Mouse (Mus musculus) adrenal gland (tissue): ENCODE results near the gene Pomgnt1.

Source experiments
- intact Hi-C: fragments of 180-260 bp; cut with DNase I; formaldehyde crosslinking; loops from one replicate; pipeline ENCODE4 v1.15.1; 2025
- long read RNA-seq, 2 experiments: library from polyadenylated mRNA; unstranded; transcript quantifications; one replicate each; pipeline ENCODE4 v2.0.0; 2020; ENCODE audit warnings: borderline replicate concordance in 1 of 2; ENCODE audit not compliant: insufficient replicate concordance in 1 of 2

The Pomgnt1 gene
- long read RNA-seq, experiment 1, transcript Pomgnt1-203 (22 exons, 2,719 nt), result major isoform, 9 of 17 reads
- long read RNA-seq, experiment 1, partial matches to known transcripts, result 4 of 17 reads
- long read RNA-seq, experiment 1, other reads (novel, unspliced or antisense), result 4 of 17 reads
- long read RNA-seq, experiment 2, transcript Pomgnt1-203 (22 exons, 2,719 nt), result major isoform, 18 of 30 reads
- long read RNA-seq, experiment 2, partial matches to known transcripts, result 7 of 30 reads
- long read RNA-seq, experiment 2, other reads (novel, unspliced or antisense), result 5 of 30 reads

DNA sequence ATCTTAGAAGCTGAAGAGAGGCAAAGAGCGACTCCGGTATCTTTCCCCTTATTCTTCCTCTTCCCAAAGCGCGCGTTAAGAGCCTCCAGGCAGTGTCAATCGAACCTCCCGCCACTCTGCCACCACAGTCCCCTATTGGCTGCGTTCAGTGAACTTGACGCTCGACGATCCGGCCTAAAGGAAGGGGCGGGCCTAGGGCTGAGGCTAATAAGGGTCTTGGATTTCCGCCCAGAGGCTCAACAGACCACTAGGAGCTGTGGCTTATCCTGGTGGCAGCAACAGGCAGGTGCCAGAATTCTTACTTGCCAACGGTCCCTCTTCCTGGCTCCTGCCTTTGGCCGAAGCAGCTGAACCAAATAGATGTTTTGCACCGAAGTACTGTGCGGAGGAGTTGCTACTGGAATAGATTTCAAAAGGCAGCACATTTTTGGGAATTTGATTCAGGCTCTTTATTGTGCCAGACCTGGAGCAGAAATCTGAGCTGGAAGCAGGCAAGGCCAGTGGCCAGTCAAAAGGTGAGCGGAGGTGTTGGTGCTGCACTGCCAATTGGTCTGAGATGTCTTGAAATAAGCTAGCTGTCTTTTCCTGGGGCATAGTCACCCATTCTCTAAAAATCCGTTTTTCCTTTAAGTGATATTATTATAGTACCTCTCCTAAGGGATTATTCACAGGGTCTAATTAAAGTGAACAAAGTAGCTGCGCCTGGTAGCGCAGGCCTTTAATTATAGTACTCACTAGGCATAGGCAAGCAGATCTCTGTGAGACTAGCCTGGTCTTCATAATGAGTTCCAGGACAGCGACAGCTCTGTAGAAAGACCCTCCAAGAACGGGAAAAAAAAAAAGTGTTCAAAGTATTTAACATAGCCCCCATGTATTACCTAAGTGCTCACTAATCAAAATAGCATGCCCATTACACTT, at the start of gene Pomgnt1, which contains the start of gene Rad54l:
Gene Pomgnt1, plus strand, starts transcription at position 239 of the 918 bp plus-strand sequence.
Gene Rad54l, minus strand, starts transcription at position 89 of the 918 bp plus-strand sequence.
- intact Hi-C loops, result no loop called here

DNA sequence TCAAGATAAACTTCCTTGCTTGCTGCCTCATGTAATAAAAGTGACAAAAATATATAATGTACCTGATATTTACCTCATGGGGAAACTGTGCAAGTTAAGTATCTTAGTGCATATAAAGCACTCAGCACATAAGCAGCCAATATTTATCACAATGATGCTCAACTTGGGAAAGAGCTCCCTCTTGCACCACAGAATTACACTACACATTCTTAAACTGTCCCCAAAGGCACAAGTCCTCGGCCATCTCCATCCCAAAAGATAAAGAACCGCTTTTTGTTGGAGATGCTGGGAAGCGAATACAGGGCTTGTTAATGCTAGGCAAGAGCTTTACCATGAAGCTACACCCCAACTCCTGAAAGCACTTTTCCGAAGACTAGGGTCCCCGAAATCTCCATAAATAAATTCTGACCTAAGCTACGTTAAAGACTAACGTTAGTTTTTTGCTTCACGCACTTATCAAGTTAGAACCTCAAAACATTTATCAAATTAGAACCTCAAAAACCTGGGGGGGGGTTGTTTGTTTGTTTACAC, 49.4 kb upstream of the Pomgnt1 start:
- intact Hi-C loops, result no loop called here

DNA sequence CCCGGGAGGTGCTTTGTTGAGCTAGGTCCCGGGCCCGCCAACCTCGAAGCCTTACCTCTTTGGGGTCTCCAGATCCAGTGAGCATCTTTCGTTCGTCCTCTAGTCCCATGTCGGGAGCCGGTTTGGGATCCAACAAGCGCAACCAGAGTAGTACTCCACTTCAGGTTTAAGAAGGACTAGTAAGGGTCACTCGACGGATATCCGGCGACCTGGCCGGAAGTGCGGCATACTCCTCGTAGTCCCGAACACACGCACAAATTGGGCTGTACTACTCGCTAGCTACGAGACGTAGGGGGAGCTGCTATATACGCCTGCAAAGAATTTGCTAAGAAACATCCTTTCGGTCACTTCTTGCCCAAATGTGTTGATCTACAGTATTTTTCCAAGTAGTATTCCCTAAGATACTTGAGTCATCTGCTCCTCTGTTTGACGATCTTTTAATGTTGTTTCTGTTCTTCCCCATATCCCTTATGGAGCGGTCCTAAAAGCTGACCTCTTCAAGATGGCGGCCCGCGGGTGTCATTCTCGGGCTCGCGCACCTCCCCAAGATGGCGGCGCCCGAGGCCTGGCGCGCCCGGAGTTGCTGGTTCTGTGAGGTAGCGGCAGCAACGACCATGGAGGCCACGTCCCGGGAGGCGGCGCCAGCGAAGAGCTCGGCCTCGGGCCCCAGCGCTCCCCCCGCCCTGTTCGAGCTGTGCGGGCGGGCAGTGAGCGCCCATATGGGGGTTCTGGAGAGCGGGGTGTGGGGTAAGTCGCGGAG, 48.6 kb upstream of the Pomgnt1 start, which contains the start of the genes Uqcrh and Lrrc41:
Gene Uqcrh, minus strand, starts transcription at position 211 of the 760 bp plus-strand sequence.
Gene Lrrc41, plus strand, starts transcription at position 409 of the 760 bp plus-strand sequence.
- intact Hi-C loops, result no loop called here

DNA sequence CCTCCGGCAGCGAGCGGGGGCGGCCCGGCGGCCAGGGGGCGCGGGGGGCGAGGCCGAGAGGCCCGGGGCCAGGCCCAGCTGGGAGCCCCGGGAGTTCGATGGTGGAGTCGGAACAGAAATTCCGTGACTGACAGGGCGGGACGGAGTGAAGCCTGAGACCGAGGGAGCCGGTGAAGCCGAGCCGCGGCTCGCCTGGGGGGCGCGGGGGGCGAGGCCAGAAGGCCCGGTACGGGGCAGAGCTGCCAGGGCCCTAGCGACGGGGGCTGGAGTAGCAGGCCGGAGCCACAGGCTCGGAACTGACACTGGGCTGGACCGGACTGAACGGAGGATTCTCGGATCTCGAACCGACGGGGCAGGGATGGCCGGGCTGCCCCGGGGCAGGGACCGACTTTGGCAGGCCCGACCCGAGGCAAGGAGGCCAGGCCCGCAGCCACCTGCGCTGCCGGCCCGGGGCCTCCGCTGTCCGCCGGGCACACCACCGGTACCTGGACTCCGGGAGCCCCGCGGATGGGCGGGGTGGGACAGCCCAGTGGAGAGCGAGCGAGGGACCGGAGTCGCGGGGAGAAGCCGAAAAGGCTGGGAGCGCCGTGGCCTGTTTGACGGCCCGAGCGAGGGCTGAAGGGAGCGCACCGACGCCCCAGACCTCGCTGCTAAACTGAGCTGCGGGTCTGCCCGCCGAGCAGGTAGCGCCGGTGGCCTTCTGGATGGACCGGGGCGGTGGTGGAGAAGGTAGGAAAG, 47.8 kb upstream of the Pomgnt1 start:
- intact Hi-C loops, result no loop called here

DNA sequence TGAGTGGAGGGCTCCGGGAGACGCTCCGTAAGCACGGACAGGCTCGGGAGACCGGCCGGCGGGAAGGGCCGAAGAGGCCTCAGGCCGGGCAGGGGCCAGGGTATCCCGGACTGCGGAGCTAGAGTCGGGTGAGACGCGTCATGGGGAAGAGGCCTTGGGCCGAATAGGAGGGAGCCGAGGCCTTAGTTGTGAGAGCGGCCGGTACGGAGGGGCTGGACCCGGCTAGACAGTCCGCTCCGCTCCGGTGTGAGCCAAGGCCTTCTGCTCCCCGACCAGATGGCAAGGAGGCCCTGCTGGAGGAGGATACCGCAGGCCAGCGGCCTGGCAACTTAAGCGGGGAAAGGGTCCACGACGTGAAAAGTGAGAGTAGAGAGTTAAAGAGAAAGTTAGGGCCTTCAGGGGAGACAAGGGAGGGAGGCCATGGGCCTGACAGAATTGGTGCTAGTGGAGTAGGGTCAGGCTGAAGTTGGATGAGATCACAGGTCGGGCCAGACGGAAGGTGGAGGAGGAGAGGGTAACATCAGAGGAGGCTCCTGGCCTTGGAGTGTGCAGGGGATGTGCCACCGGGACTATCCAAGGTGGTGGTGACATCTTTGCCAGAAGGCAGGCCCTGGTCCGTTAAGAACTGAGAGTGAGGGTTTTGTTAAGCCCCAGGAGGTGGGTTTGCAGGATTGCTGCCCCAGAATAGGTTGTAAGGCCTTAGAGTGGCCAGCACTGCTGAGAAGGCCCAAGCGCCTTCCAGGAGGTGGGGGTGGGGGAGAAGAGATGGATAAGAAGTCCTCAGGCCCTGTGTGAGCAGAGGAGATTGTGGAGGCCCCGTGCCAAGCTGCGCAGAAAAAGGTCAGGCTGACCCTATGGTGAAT, 47.0 kb upstream of the Pomgnt1 start:
- intact Hi-C loops, result no loop called here

DNA sequence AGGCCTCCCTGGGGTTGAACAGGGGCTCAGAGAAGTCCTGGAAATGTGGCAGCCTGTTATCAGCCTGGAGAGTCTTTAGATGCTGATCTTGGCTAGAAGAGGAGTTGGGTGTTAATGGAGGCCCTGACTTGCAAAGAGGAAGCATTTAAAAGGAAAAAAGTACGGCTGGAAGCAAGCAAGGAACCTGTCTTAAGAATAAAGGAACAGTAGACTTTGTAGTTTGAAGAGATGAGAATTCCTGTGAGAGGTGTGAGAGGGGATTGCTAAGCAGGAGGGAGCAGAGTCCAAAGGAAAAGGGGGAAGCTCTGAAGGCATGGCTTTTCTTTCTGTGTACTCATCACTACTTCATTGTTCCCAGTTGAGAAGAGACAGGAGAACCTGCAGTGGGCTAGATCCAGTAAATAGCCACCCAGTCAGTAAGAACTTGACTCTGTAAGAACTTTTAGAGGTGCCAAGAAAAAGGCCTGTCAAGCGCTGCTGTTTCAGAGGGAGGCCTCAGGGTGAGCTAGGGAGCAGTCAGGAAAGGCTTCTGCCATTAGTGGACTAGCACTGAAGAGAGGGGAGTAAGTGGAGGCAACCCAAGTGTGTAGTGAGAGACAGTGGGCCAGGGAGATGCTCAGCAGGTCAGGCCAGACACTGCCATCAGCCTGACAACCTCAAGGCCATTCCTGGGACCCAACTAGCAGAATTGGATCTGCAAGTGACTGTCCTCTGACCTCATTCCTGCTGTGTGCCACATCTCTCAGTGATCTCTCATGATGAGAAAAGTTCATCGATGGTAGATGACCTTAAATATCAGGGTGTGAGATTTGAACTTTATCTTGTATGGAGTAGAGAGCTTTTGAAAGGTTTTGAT, 46.2 kb upstream of the Pomgnt1 start:
- intact Hi-C loops, result no loop called here

DNA sequence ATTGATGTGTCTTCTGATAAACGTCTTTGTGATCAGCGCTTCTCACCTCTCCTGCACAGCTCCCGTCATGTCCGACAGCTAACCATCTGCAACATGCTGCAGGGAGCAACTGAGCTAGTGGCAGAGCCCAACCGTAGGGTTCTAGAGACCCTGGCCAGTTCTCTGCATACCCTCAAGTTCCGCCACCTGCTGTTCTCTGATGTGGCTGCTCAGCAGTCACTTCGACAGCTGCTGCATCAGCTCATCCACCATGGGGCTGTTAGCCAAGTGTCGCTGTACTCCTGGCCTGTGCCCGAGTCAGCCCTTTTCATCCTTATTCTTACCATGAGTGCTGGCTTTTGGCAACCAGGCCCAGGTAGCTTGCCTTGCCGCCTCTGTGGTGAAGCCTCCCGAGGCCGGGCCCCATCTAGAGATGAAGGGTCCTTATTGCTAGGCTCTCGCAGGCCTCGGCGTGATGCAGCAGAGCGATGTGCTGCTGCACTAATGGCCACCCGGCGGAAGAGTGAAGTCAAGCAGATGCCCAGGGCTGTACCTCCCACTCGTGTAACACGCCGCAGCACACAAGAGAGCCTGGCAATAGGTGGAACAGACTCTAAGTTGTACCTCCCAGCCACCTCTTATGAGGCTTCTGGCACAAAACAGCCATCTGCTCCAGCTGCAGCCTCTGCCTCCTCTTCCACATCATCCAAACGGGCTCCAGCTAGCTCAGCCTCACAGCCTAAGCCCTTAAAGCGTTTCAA, 35.0 kb upstream of the Pomgnt1 start:
- intact Hi-C loops, result no loop called here

DNA sequence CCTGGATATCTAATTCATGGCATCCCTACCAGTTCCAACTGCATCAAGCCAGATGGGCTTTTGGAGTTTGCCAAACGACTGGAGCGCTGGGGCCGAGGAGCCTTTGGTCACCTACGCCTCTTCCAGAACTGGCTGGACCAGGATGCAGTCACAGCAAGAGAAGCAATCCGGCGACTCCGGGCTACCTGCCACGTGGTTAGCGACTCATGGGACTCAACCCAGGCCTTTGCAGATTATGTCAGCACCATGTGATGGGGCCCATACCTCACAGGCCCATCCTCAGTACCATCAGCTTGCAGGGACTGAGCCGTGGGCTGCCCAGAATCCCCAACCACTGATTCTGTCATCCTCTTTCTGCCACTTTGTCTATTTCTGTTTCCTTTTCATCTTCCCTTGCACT, 27.3 kb upstream of the Pomgnt1 start:
- intact Hi-C loops, result no loop called here

DNA sequence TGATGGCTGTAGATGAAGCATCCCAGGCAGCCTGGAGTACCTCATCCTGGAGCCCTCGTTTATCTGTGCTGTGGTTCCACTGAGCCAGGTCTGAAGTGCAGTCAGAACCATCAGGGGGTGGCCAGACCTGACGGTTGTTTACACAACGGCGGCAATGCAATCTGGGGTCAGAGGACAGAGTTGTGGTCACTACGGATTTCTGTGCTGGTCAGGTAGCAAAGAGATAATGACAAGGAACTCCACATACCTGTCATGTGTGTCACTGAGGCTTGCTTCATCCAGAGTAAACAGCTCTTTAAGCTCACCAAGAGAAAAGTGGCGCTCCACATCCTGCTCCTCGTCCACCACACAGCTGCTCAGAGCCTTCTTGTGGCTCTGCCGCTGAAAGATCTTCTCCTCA, 26.4 kb upstream of the Pomgnt1 start:
- intact Hi-C loops, result no loop called here

DNA sequence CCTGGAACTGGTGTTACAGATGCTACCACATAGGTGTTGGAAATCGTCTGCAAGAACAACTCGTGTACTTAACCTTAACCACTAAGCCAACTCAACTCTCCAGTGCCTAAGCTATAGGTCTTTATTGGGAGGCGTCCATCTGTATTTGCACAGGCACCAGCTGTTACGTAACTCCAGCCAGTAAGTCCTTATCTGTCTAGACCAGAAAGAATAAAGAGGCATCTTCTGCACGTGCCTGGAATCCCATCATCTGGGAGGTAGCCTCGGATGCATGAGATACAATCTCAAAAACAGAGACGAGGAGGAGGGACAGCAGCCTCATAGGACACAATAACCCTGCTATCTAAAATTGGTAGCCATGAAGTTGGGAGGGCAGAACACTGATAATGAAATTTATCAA, 22.7 kb upstream of the Pomgnt1 start:
- intact Hi-C loops, result no loop called here

DNA sequence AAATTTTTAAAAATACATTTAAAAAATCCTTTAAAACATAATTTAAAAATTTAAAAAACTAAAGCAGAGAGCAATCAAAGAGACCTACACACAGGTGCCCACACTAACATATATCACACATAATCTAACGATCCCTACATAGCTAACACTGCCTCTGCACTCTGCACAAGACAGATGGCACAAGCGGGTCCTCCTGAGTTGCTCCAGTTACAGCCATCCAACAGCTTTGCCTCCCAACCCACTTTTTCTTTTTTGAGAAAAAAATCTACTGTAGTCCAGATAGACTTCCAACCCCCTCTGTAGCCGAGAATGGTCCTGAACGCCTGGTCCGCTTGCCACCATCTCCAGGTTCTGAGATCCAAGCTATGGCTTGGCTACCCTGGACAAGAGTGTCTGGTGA, 18.4 kb upstream of the Pomgnt1 start:
- intact Hi-C loops, result no loop called here

DNA sequence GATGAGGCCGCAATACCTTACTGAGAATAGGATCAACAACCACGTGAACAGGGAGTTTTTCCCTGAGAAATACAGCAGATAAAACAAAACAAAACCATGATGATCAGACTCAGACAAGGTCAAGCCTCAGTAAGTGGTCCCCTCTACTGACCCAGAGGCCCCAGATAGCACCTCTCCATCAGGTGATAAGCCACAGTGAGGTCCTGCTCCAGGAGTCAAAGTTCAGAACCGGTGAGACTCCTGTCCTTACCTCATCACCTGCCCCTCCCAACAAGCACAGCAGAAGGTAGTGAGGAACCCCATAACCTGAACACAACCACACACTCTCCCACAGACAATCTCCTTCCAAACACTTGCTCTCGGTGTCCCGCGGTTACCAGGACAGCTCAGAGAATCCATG, 12.9 kb upstream of the Pomgnt1 start:
- intact Hi-C loops, result no loop called here

DNA sequence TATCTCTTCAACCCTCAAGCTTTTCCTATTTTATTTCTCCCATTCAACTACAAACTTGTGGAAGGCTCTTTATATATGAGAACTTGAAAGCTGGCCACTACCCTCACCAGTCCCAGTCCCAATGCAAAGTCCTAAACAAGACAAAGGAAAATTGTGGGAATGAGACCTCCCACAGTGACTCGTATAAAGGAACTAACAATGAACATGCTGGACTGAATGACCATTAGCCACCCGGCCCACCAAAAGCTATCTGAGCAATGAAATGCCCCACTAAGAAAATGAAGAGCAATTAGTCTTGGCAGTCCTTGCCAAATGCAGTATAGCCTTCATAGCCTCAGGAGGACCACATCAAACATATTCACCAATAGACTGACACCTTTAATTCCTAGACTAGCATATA, 12.2 kb upstream of the Pomgnt1 start:
- intact Hi-C loops, result no loop called here

DNA sequence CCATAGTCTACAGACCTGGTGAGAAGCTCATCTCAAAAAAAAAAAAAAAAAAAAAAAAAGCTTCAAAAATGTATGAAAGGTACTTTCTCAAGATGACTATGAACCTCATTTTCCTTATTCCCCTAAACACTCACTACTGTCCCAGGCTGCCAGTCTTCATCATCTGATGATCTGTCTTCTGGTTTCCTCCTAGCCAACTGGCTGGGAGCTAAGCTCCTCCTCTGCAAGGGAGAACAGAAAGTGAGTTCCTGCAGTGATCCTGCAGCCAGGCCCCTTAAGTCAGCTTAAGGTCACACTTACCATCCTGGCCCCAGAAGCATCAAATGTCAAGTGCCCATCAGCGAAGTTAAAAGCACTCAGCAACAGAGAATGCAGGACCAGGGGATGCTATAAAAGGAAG, 878 bp upstream of the Pomgnt1 start:
- intact Hi-C loops, result no loop called here

DNA sequence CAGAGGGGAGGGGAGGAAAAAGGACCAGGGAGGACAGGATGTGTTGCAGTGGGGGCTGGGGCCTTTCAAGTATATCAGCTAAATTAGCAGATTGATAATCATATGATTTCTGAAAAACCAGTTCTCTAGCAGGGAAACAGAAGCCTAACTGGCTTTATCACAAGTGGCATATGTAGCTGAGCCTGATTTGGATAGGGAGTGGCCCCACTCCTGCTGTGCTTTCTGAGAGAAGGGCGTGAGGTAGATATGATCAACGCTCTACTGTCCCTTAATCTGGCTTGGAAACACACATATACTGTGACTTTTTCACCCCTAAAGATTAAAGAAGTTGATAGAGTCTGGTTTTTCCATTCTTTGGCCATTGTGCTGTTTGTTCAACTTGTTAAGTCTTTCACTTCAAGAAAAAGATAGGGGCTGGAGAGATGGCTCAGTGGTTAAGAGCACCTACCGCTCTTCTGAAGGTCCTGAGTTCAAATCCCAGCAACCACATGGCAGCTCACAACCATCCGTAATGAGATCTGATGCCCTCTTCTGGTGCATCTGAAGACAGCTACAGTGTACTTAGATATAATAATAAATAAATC, 2.3 kb downstream of the Pomgnt1 start:
- intact Hi-C loops, result no loop called here

DNA sequence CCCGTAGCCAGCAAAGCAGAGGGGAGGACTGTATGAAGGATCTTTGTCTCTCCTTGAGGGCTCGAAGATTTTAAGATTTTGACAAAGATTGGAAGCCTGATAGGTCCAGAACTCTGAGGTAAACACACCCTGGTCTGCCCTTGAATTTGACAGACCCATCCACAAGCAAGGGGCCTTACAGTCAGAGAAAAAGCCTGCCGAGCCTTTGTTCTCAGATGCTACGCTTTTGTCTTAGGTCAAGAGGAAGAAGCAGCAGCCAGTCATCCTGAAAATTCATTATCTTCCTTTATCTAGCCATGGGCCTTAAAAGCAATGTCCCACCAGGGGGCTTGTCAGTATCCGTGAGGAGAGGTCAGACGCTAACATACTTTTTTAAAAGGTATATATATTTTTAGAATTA, 4.3 kb downstream of the Pomgnt1 start:
- intact Hi-C loops, result no loop called here

DNA sequence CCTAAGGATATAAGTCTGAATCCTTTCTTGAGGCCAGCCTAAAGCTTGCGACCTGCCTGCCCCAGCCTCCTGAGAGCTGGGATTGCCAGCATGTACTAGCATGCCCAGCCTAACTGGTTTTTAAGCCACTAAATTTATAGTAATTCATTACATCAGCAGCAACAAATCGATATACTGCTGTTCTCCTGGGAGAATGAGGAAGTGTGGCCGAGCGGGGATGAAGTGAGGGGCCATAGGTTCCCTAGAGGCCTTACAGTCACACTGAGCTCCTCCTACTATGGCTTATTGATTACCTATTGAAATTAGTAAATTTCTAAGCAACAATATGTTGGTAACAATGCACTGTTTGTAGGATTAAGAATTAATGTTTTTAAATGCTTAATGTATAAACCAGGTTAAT, 9.5 kb downstream of the Pomgnt1 start:
- intact Hi-C loops, result no loop called here

DNA sequence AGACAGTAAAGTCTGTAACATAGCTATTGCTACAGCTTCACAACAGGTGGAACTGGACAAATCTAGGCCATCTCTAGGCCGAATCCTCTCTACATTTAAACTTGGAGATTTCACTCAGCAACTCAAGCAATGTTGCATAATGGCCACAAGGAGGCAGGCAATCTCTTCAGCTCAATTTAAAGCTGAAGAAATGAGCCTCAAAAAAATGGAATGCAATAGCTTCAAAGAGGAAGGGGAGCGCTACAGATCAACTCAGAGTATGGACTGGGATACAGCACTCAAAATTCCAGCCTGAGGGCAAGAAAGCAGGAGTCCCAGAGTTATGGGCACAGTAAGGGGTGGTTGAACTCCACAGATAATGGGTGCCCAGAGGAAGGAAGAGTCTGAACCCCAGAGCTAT, 11.3 kb downstream of the Pomgnt1 start:
- intact Hi-C loops, result no loop called here
